Mouse (Mus musculus) heart, embryonic 14.5 days (tissue): ENCODE measurements at regions not wholly inside any gene's neighbourhood (a gene's known extent, or its start where the extent isn't known, plus 50 kb on each side); places are given as distances from the start of the nearest gene placed in this dataset.

ENCODE experiments used
- ATAC-seq: fragments of 200-750 bp; cut with Nextera tagmentation; 2 replicates; pipeline ENCODE4 v1.8.0; 2017; ENCODE audit warnings: low read depth, moderate TSS enrichment; ENCODE audit not compliant: insufficient number of reproducible peaks, insufficient read depth, low FRiP score
- H3K27ac ChIP-seq, 2 experiments: fragments of 200-500 bp in 1 of 2; fragments of 300-500 bp in 1 of 2; sonication (generic) in 1 of 2; replicated peaks in 1 of 2; 2 replicates each; pipeline ENCODE4 v1.5.1; 2012 to 2014; ENCODE audit warnings: low read depth in 2 of 2, low read length in 2 of 2, control low read depth in 1 of 2, mild to moderate bottlenecking in 1 of 2, mixed read lengths in 1 of 2; ENCODE audit not compliant: control insufficient read depth in 1 of 2, insufficient read depth in 1 of 2
- H3K27me3 ChIP-seq: fragments of 300-500 bp; sonication (generic); 2 replicates; pipeline ENCODE4 v1.6.1; 2014; ENCODE audit warnings: mild to moderate bottlenecking, low read length, control low read depth; ENCODE audit not compliant: control insufficient read depth, insufficient read depth
- H3K36me3 ChIP-seq: fragments of 300-500 bp; sonication (generic); 2 replicates; pipeline ENCODE4 v1.6.1; 2014; ENCODE audit warnings: mild to moderate bottlenecking, control low read depth, low read length, mixed read lengths; ENCODE audit not compliant: control insufficient read depth, insufficient read depth
- H3K4me1 ChIP-seq, 2 experiments: fragments of 200-500 bp in 1 of 2; fragments of 300-500 bp in 1 of 2; sonication (generic) in 1 of 2; 2 replicates each; pipeline ENCODE4 v1.6.1; 2012 to 2014; ENCODE audit warnings: low read length in 2 of 2, control low read depth in 1 of 2, mixed read lengths in 1 of 2; ENCODE audit not compliant: control insufficient read depth in 2 of 2, insufficient read depth in 2 of 2
- H3K4me2 ChIP-seq: fragments of 300-500 bp; sonication (generic); 2 replicates; pipeline ENCODE4 v1.6.1; 2014; ENCODE audit warnings: mild to moderate bottlenecking, low read length
- H3K4me3 ChIP-seq, 2 experiments: fragments of 200-500 bp in 1 of 2; fragments of 300-500 bp in 1 of 2; sonication (generic) in 1 of 2; 2 replicates each; pipeline ENCODE4 v1.5.1; 2012 to 2014; ENCODE audit warnings: low read length in 2 of 2, mild to moderate bottlenecking in 2 of 2, control low read depth in 1 of 2, low read depth in 1 of 2, moderate library complexity in 1 of 2; ENCODE audit not compliant: control insufficient read depth in 1 of 2, insufficient read depth in 1 of 2
- H3K9ac ChIP-seq: fragments of 300-500 bp; sonication (generic); 2 replicates; pipeline ENCODE4 v1.6.1; 2014; ENCODE audit warnings: mild to moderate bottlenecking, low read length
- H3K9me3 ChIP-seq: fragments of 300-500 bp; sonication (generic); 2 replicates; pipeline ENCODE4 v1.6.1; 2016; ENCODE audit warnings: low read length, control low read depth; ENCODE audit not compliant: control insufficient read depth
- WGBS: fragments of 180-500 bp; shearing (Covaris S2); extraction: QIAGEN DNeasy Blood & Tissue Kit; methylation state at CpG from one replicate; pipeline ENCODE4 v1.1.7; 2014; 5-methylcytosine and 5-hydroxymethylcytosine counted together

DNA sequence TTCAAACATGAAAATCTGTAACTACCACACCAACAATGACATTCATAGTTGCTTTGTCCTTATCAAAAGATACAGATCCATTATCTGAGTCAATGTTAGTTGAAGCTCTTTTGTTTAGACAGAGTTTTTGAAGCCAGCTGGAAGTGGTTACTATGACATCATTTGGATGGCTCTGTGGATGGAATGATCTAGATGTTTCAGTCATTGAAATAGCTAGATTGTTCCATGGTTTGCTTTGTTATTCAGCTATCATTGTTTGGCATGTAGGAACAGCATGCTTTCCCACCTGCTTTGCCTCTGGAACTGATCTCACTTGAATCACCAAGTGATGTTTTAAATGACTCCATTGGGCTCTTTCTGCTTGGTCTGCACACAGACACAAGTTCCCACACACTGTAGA lies 144.2 kb upstream of the Marcks start:
- Histone ChIP-seq H3K4me3 (no peak overlapping the region), H3K36me3 (no peaks in the 10 kb centered on the region), H3K27ac (no peak overlapping the region), H3K9me3 (no peaks in the 10 kb centered on the region), H3K27me3 (no peaks in the 10 kb centered on the region), H3K9ac (no peak overlapping the region), H3K4me2 (no peak overlapping the region), H3K4me1 (peaks cover 2 to 9% of the 10 kb centered on the region in 2 experiments; a peak in 3 of 4 replicates)
- ATAC-seq = no peak

DNA sequence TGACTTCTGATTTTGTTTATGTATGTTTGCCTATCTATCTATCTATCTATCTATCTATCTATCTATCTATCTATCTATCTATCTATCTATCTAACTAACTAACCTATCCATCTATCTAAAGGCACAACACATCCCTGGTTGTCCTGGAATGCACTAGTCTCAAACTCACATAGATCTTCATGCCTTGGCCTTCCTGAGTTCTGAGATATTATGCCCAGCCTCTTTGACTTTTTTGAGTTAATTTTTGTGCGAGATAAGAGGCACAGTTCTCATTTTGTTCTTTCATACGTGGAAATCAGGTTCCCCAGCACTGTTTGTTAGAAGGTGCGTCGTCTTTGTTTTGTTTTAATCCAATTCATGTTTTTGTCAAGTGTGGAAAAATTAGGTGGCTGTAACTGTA lies 142.1 kb upstream of the Marcks start:
- Histone ChIP-seq H3K9me3 (no peaks in the 10 kb centered on the region), H3K9ac (no peak overlapping the region)
- 68% methylated on average over 4 of the region's 4 CpGs for WGBS

DNA sequence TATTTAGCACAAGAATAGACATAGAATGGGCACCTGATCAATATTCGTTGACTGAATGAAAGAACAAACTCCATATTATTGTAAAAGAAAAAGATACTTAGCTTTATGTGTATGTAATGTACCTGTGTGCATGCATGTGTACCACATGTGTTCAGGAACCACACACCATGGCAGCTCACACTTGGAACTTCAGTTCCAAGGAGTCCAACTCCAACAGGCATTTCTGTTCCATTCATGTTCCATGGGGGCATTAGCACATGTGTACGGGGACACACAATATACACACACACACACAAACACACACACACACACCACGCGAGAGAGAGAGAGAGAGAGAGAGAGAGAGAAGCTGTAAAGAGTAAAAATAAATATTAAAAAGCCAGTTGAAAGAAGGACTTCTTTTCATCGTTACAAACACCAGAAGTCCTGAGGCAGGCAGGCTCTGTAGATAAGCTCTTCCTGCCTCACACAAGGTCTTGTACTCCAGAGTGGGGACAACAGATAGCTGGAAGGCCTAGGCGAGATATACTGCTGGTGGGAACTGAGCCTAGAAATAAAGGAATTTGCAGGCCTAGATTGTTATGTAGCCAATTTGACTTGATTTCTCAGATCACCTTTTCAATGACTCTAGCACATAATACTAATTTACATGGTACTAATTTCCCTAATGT lies 141.6 kb upstream of the Marcks start:
- peak overlapping the region; percentile 25 for H3K4me2 ChIP-seq
- ATAC-seq = peak; percentile 75; the same call in 1 of the 2 replicates
- no peak overlapping the region for H3K4me3 ChIP-seq
- H3K4me1 ChIP-seq = peaks cover 2 to 9% of the 10 kb centered on the region in 2 experiments; a peak in 3 of 4 replicates
- H3K36me3 ChIP-seq = no peaks in the 10 kb centered on the region
- H3K9ac ChIP-seq = no peak overlapping the region
- WGBS = 27% methylated on average over 6 of the region's 6 CpGs
- peak overlapping the region; percentile 61 to 71; a peak in 3 of 4 replicates for H3K27ac ChIP-seq
- H3K27me3 ChIP-seq = no peaks in the 10 kb centered on the region
- H3K9me3 ChIP-seq = no peaks in the 10 kb centered on the region

More for the DNA sequence above, 142.1 kb upstream of the Marcks start:
- ATAC-seq = no peak
- no peaks in the 10 kb centered on the region for H3K36me3 ChIP-seq
- no peak overlapping the region for H3K27ac ChIP-seq
- H3K4me2 ChIP-seq = no peak overlapping the region
- H3K27me3 ChIP-seq = no peaks in the 10 kb centered on the region
- H3K4me3 ChIP-seq = no peak overlapping the region
- H3K4me1 ChIP-seq = peaks cover 2 to 9% of the 10 kb centered on the region in 2 experiments; a peak in 3 of 4 replicates

DNA sequence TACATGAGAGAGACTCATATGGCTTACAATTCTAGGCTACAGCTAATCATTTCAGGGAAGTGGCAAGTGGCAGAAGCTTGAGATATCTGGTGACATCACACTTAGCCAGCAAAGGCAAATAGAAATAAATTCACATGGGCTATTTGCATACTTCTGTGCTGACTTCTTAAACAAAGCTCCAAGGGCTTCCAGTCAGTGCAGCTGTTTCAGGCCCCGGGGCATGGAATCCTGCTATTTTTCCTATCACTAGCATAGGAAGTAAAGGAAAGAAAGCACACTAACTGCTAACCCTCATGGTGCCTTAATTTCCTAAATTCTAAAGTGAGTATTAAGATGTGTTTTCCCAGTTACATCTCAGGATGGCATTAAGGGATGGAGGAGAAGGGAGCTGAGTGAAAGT lies 140.6 kb upstream of the Marcks start:
- ATAC-seq = no peak
- WGBS = 58% methylated on average over 1 of the region's 1 CpGs
- H3K4me1 ChIP-seq = peaks cover 2 to 9% of the 10 kb centered on the region in 2 experiments; a peak in 3 of 4 replicates
- no peak overlapping the region for H3K9ac ChIP-seq
- no peaks in the 10 kb centered on the region for H3K27me3 ChIP-seq
- no peak overlapping the region for H3K27ac ChIP-seq
- H3K4me2 ChIP-seq = no peak overlapping the region
- H3K36me3 ChIP-seq = no peaks in the 10 kb centered on the region
- no peaks in the 10 kb centered on the region for H3K9me3 ChIP-seq
- no peak overlapping the region for H3K4me3 ChIP-seq

DNA sequence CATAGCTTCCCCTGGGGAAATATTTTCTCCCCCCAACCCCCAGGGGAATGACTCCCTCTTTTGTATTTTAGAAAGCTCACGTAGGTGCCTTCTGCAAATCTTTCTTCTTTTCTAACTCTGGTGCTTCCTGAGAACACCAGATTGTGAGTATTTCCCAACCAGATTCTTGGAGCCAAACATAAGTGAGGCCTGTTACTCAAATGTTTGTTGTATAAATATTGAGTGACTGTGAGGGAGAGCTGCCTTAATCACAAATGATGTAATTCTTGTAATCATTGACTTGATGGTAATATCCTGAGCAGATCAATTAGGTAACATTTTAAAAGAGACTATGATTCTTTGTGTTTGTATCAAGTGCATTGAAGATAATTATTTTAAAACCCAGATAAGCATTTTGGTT lies 137.1 kb upstream of the Marcks start:
- no peaks in the 10 kb centered on the region for H3K27me3 ChIP-seq
- no peak overlapping the region for H3K4me2 ChIP-seq
- no peak for ATAC-seq
- H3K4me3 ChIP-seq = no peak overlapping the region
- no peaks in the 10 kb centered on the region for H3K9me3 ChIP-seq
- H3K4me1 ChIP-seq = peaks cover 2 to 9% of the 10 kb centered on the region in 2 experiments; a peak in 3 of 4 replicates
- H3K36me3 ChIP-seq = no peaks in the 10 kb centered on the region
- no peak overlapping the region for H3K9ac ChIP-seq
- no peak overlapping the region for H3K27ac ChIP-seq
- 79% methylated on average over 1 of the region's 1 CpGs for WGBS

DNA sequence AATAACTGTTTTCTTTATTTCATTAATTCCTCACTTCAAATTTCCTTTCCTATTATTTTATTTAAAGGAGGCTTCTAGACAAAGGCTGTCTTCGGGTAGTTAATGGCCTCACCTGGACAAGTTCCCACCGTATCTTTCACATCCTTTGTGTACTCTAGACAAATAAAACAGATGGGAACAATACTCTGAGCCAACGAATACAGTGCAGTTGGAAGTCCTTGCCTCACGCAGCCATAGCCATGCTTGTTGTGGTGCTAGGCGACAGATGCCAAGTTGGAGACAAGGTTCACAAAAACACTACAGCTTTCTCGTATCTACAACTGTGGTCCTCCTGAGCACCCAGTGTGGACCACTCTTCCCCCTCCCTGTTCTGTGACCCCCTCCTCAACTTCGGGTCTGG lies 136.6 kb upstream of the Marcks start:
- Histone ChIP-seq H3K9me3 (no peaks in the 10 kb centered on the region), H3K4me1 (peaks cover 2 to 6% of the 10 kb centered on the region in 2 experiments; a peak in 3 of 4 replicates), H3K27ac (no peak overlapping the region), H3K4me2 (no peak overlapping the region), H3K27me3 (no peaks in the 10 kb centered on the region), H3K36me3 (no peaks in the 10 kb centered on the region), H3K4me3 (no peak overlapping the region), H3K9ac (no peak overlapping the region)
- no peak for ATAC-seq
- 76% methylated on average over 7 of the region's 7 CpGs for WGBS

DNA sequence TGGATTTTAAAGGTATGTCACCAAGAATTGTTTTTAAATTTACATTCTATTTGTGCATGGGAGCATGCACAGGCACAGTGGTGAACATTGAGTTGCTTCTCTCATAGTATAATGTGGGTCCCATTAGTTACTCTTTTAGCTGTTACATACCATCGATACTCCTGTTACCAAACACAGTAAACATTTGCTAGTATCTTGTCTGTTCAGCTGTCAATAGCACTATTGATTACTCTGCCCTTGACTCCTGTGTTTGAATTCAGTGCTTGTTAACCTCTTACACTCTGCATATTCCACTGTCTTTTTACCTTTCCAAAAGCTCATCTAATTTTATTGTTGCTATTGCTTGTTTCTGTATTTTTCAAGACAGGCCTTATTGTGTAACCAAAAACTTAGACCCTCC lies 133.2 kb upstream of the Marcks start:
- Histone ChIP-seq H3K4me1 (no peaks in the 10 kb centered on the region), H3K27ac (no peak overlapping the region), H3K4me2 (no peak overlapping the region), H3K4me3 (no peak overlapping the region), H3K36me3 (no peaks in the 10 kb centered on the region), H3K9ac (no peak overlapping the region), H3K27me3 (no peaks in the 10 kb centered on the region), H3K9me3 (no peaks in the 10 kb centered on the region)
- ATAC-seq = no peak
- 96% methylated on average over 1 of the region's 1 CpGs for WGBS
